Mouse (Mus musculus) intestine, embryonic 14.5 days (tissue): ENCODE data around the gene Ddx59. TPM values are rescaled to one million over a fixed set of nuclear protein-coding genes. Genes with fewer than 3 reads are reported as not detected.

ENCODE experiments used
- ATAC-seq: fragments of 200-750 bp; cut with Nextera tagmentation; replicated peaks from 2 replicates; pipeline ENCODE4 v1.8.0; 2017; ENCODE audit warnings: low read depth, moderate number of reproducible peaks, moderate TSS enrichment, moderate library complexity; ENCODE audit not compliant: low FRiP score, low TSS enrichment
- DNase-seq: peaks from one replicate; pipeline ENCODE4 v3.0.0-alpha.2; 2018; ENCODE audit warnings: low spot score
- H3K27ac ChIP-seq: fragments of 300-500 bp; sonication (generic); 2 replicates; pipeline ENCODE4 v1.5.1; 2014; ENCODE audit warnings: low read depth, mild to moderate bottlenecking, control low read depth
- H3K27me3 ChIP-seq: fragments of 300-500 bp; sonication (generic); replicated peaks from 2 replicates; pipeline ENCODE4 v1.6.1; 2014; ENCODE audit warnings: low read length, control low read depth; ENCODE audit not compliant: control insufficient read depth, insufficient read depth
- H3K36me3 ChIP-seq: fragments of 300-500 bp; sonication (generic); 2 replicates; pipeline ENCODE4 v1.6.1; 2014; ENCODE audit warnings: low read length, control low read depth; ENCODE audit not compliant: control insufficient read depth, insufficient read depth
- H3K4me1 ChIP-seq: fragments of 300-500 bp; sonication (generic); replicated peaks from 2 replicates; pipeline ENCODE4 v1.6.1; 2014; ENCODE audit warnings: low read length, control low read depth, mixed read lengths; ENCODE audit not compliant: control insufficient read depth, insufficient read depth
- H3K4me2 ChIP-seq: fragments of 300-500 bp; sonication (generic); 2 replicates; pipeline ENCODE4 v1.6.1; 2014; ENCODE audit warnings: low read length
- H3K4me3 ChIP-seq: fragments of 300-500 bp; sonication (generic); 2 replicates; pipeline ENCODE4 v1.5.1; 2014; ENCODE audit warnings: low read depth, low read length, control low read depth, mixed read lengths
- H3K9ac ChIP-seq: fragments of 300-500 bp; sonication (generic); 2 replicates; pipeline ENCODE4 v1.6.1; 2014; ENCODE audit warnings: mild to moderate bottlenecking, low read length
- H3K9me3 ChIP-seq: fragments of 300-500 bp; sonication (generic); 2 replicates; pipeline ENCODE4 v1.6.1; 2016; ENCODE audit warnings: low read length, control low read depth; ENCODE audit not compliant: control insufficient read depth
- WGBS: fragments of 180-500 bp; shearing (Covaris S2); extraction: QIAGEN DNeasy Blood & Tissue Kit; methylation state at CpG from one replicate; pipeline ENCODE4 v1.1.7; 2014; 5-methylcytosine and 5-hydroxymethylcytosine counted together
- polyA plus RNA-seq: library from polyadenylated mRNA; unstranded; fragments of >200 nt; fragmentation: Nextera tagmentation; extraction: Ambion mirVana; gene quantifications from 2 replicates; pipeline ENCODE4 v1.2.1, GENCODE M21; 2014

Gene Ddx59
- polyA plus RNA-seq, 1 experiment from 2014 or later: 12.9 TPM

GRCm38 (mm10) chr1:136430126-136430818 is 15.2 kb downstream of the Ddx59 start:
- Histone ChIP-seq H3K27me3 (no peaks in the 10 kb centered on the region), H3K36me3 (peaks cover 18% of the 10 kb centered on the region), H3K9ac (no peak overlapping the region), H3K4me3 (no peak overlapping the region), H3K4me2 (no peak overlapping the region), H3K4me1 (peaks cover 7% of the 10 kb centered on the region; the same call in 1 of the 2 replicates), H3K27ac (no peak overlapping the region), H3K9me3 (no peaks in the 10 kb centered on the region)
- ATAC-seq (no peak), DNase-seq (no peak)
- WGBS: 57% methylated on average over 7 of the region's 7 CpGs

GRCm38 (mm10) chr1:136440741-136441140 is 25.7 kb downstream of the Ddx59 start:
- no peaks in the 10 kb centered on the region for H3K27me3 ChIP-seq
- ATAC-seq (no peak), DNase-seq (no peak)
- no peaks in the 10 kb centered on the region for H3K9me3 ChIP-seq
- no peak overlapping the region for H3K4me2 ChIP-seq
- no peaks in the 10 kb centered on the region; the same call in 1 of the 2 replicates for H3K4me1 ChIP-seq
- WGBS: 79% methylated on average over 7 of the region's 7 CpGs
- no peak overlapping the region for H3K27ac ChIP-seq
- H3K4me3 ChIP-seq: no peak overlapping the region
- H3K9ac ChIP-seq: no peak overlapping the region
- H3K36me3 ChIP-seq: peaks cover 11% of the 10 kb centered on the region

- H3K9ac ChIP-seq: no peak overlapping the region
- ATAC-seq (no peak), DNase-seq (no peak)
- H3K9me3 ChIP-seq: no peaks in the 10 kb centered on the region
- no peaks in the 10 kb centered on the region; the same call in 1 of the 2 replicates for H3K4me1 ChIP-seq
- no peak overlapping the region for H3K27ac ChIP-seq
- no peak overlapping the region for H3K4me3 ChIP-seq
- no peaks in the 10 kb centered on the region for H3K27me3 ChIP-seq
- no peak overlapping the region for H3K4me2 ChIP-seq
- H3K36me3 ChIP-seq: peaks cover 11% of the 10 kb centered on the region
- 46% methylated on average over 9 of the region's 9 CpGs for WGBS
These were observed 27.7 kb downstream of the Ddx59 start for GRCm38 (mm10) chr1:136442809-136443208.

- no peak overlapping the region for H3K27ac ChIP-seq
- ATAC-seq: no peak
- H3K4me1 ChIP-seq: no peaks in the 10 kb centered on the region
- no peak for DNase-seq
- H3K36me3 ChIP-seq: peaks cover 7% of the 10 kb centered on the region
- no peak overlapping the region for H3K9ac ChIP-seq
- no peak overlapping the region for H3K4me3 ChIP-seq
- WGBS: 67% methylated on average over 12 of the region's 12 CpGs
- no peak overlapping the region for H3K4me2 ChIP-seq
- no peaks in the 10 kb centered on the region for H3K27me3 ChIP-seq
- H3K9me3 ChIP-seq: no peaks in the 10 kb centered on the region
These were observed 29.6 kb downstream of the Ddx59 start for GRCm38 (mm10) chr1:136444555-136445255.

GRCm38 (mm10) chr1:136446933-136447332 is 31.9 kb downstream of the Ddx59 start:
- DNase-seq (no peak), ATAC-seq (no peak; the same call in 1 of the 2 replicates)
- no peaks in the 10 kb centered on the region for H3K4me1 ChIP-seq
- no peaks in the 10 kb centered on the region for H3K27me3 ChIP-seq
- no peaks in the 10 kb centered on the region for H3K36me3 ChIP-seq
- H3K9me3 ChIP-seq: no peaks in the 10 kb centered on the region
- H3K4me2 ChIP-seq: no peak overlapping the region
- WGBS: 67% methylated on average over 10 of the region's 10 CpGs
- no peak overlapping the region for H3K4me3 ChIP-seq
- H3K27ac ChIP-seq: no peak overlapping the region
- H3K9ac ChIP-seq: no peak overlapping the region

- DNase-seq (no peak), ATAC-seq (no peak)
- Histone ChIP-seq H3K36me3 (no peaks in the 10 kb centered on the region), H3K27me3 (no peaks in the 10 kb centered on the region), H3K27ac (no peak overlapping the region), H3K4me2 (no peak overlapping the region), H3K4me3 (no peak overlapping the region), H3K4me1 (no peaks in the 10 kb centered on the region), H3K9ac (no peak overlapping the region), H3K9me3 (no peaks in the 10 kb centered on the region)
- WGBS: 53% methylated on average over 4 of the region's 4 CpGs
These were observed 32.3 kb downstream of the Ddx59 start for GRCm38 (mm10) chr1:136447338-136447737.

GRCm38 (mm10) chr1:136449541-136449940 is 34.5 kb downstream of the Ddx59 start:
- Histone ChIP-seq H3K27me3 (no peaks in the 10 kb centered on the region), H3K4me2 (no peak overlapping the region), H3K9me3 (no peaks in the 10 kb centered on the region), H3K27ac (no peak overlapping the region), H3K4me3 (no peak overlapping the region), H3K4me1 (no peaks in the 10 kb centered on the region), H3K36me3 (no peaks in the 10 kb centered on the region), H3K9ac (no peak overlapping the region)
- DNase-seq (no peak), ATAC-seq (no peak)
- WGBS: 87% methylated on average over 6 of the region's 6 CpGs

- Histone ChIP-seq H3K4me1 (no peaks in the 10 kb centered on the region), H3K4me2 (no peak overlapping the region), H3K27me3 (no peaks in the 10 kb centered on the region), H3K27ac (no peak overlapping the region), H3K36me3 (no peaks in the 10 kb centered on the region), H3K4me3 (no peak overlapping the region), H3K9me3 (no peaks in the 10 kb centered on the region), H3K9ac (no peak overlapping the region)
- WGBS: 79% methylated on average over 5 of the region's 5 CpGs
- DNase-seq (no peak), ATAC-seq (no peak)
These were observed 35.1 kb downstream of the Ddx59 start for GRCm38 (mm10) chr1:136450206-136450605.

GRCm38 (mm10) chr1:136452421-136452820 is 37.4 kb downstream of the Ddx59 start:
- ATAC-seq (no peak), DNase-seq (no peak)
- WGBS: 81% methylated on average over 5 of the region's 5 CpGs
- Histone ChIP-seq H3K27ac (no peak overlapping the region), H3K9me3 (no peaks in the 10 kb centered on the region), H3K4me2 (no peak overlapping the region), H3K36me3 (no peaks in the 10 kb centered on the region), H3K4me1 (no peaks in the 10 kb centered on the region), H3K27me3 (no peaks in the 10 kb centered on the region), H3K9ac (no peak overlapping the region), H3K4me3 (no peak overlapping the region)
